Mouse (Mus musculus) left cerebral cortex, adult 18-20 months (tissue): Measurements from ENCODE around the gene Sde2. TPM values are rescaled to one million over a fixed set of nuclear protein-coding genes. Genes with fewer than 3 reads are reported as not detected.
"Not testable (repeated sequence)": the region's sequence is repeated elsewhere in the genome, so short reads cannot be mapped to it uniquely, and the experiment has no call there.

Experiments
- DNase-seq, 2 experiments: peaks; one replicate each; pipeline ENCODE4 v3.0.0; 2021 to 2022; ENCODE audit warnings: low spot score in 2 of 2, mixed read lengths in 1 of 2
- total RNA-seq, 2 experiments: library from RNA; stranded (reverse); gene quantifications; 2 replicates each; pipeline ENCODE4 v1.2.3; 2021

Gene Sde2
- total RNA-seq, 2 experiments from 2014 or later = 20.9 to 25.7 TPM

- DNase-seq = no peak
Observed at GRCm38 (mm10) chr1:180830588-180831346, 20.2 kb upstream of the Sde2 start.

GRCm38 (mm10) chr1:180835273-180836015 is 15.5 kb upstream of the Sde2 start:
- DNase-seq = no peak

- not testable (repeated sequence) for DNase-seq
Observed at GRCm38 (mm10) chr1:180836467-180836866, 14.5 kb upstream of the Sde2 start.

- DNase-seq = no peak
Observed at GRCm38 (mm10) chr1:180837186-180837585, 13.7 kb upstream of the Sde2 start.

- DNase-seq = no peak
Observed at GRCm38 (mm10) chr1:180838014-180838413, 12.9 kb upstream of the Sde2 start.

- no peak for DNase-seq
Observed at GRCm38 (mm10) chr1:180839201-180839910, 11.6 kb upstream of the Sde2 start.

GRCm38 (mm10) chr1:180841561-180842300 is 9.2 kb upstream of the Sde2 start:
- DNase-seq = no peak

- DNase-seq = peak; percentile 59 to 60
Observed at GRCm38 (mm10) chr1:180848114-180848510, 2.8 kb upstream of the Sde2 start.

- peak; percentile 19 to 25 for DNase-seq
Observed at GRCm38 (mm10) chr1:180848511-180849241, 2.3 kb upstream of the Sde2 start.

- DNase-seq = peak in 1 of 2 experiments; percentile 30
Observed at GRCm38 (mm10) chr1:180849701-180850301, 1.1 kb upstream of the Sde2 start.

GRCm38 (mm10) chr1:180858763-180859162 is 7.8 kb downstream of the Sde2 start:
- DNase-seq = no peak

- no peak for DNase-seq
Observed at GRCm38 (mm10) chr1:180860030-180860429, 9.1 kb downstream of the Sde2 start.

- no peak for DNase-seq
Observed at GRCm38 (mm10) chr1:180863606-180864005, 12.7 kb downstream of the Sde2 start.

GRCm38 (mm10) chr1:180866001-180866400 is 15.1 kb downstream of the Sde2 start:
- no peak for DNase-seq

GRCm38 (mm10) chr1:180870122-180870650 is 19.3 kb downstream of the Sde2 start:
- no peak for DNase-seq

- peak in 1 of 2 experiments; percentile 41 for DNase-seq
Observed at GRCm38 (mm10) chr1:180873861-180874484, 23.0 kb downstream of the Sde2 start.

- DNase-seq = no peak
Observed at GRCm38 (mm10) chr1:180874615-180875014, 23.7 kb downstream of the Sde2 start.

- no peak for DNase-seq
Observed at GRCm38 (mm10) chr1:180875126-180875525, 24.2 kb downstream of the Sde2 start.

- no peak for DNase-seq
Observed at GRCm38 (mm10) chr1:180877466-180877865, 26.5 kb downstream of the Sde2 start.
